Mouse (Mus musculus): Measurements from ENCODE around the gene Mydgf.

- TF ChIP-seq POLR2A (IDR thresholded peaks at IDR 0.05; ENCODE audit: low read depth, low read length) (no peak), CTCF (IDR thresholded peaks at IDR 0.05; ENCODE audit: extremely low read depth, insufficient read depth, insufficient read length, insufficient replicate concordance) (no peak)
Observed at GRCm38 (mm10) chr17:56229943-56230342, 46.2 kb upstream of the Mydgf start.
